Mouse (Mus musculus) brain, embryonic 14.5 days (tissue): ENCODE data around the gene Abhd16b.

ENCODE experiments used
- CTCF ChIP-seq: fragments of 200-500 bp; IDR thresholded peaks from 2 replicates; pipeline ENCODE4 v1.5.1; 2012; ENCODE audit warnings: inconsistent platforms, mild to moderate bottlenecking, moderate library complexity, borderline replicate concordance; ENCODE audit not compliant: insufficient read depth, insufficient read length; ENCODE audit errors: extremely low read depth
- POLR2A ChIP-seq: fragments of 200-500 bp; IDR thresholded peaks from 2 replicates; pipeline ENCODE4 v1.6.1; 2012; ENCODE audit warnings: mild to moderate bottlenecking, inconsistent platforms, borderline replicate concordance; ENCODE audit not compliant: poor library complexity, insufficient read depth, insufficient read length, severe bottlenecking; ENCODE audit errors: extremely low read depth

DNA sequence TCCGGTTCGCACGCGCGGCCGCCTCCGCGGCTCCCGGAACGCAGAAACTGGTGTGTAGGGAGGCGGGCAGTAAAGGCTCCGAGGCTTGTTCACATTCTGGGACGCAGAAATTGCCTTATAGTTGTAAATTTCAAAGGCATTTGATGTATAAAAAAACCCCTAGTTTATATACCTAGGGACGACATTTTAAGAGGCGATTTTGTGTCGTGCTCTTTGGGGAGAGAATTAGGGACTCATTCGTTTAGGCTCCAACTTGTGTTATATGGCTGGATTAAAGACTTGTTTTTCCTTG is 27.9 kb downstream of the Abhd16b start:
- TF ChIP-seq POLR2A (no peak), CTCF (no peak)
